Mouse (Mus musculus) neural tube, embryonic 13.5 days (tissue): ENCODE data around the gene Sdk2. TPM values are rescaled to one million over a fixed set of nuclear protein-coding genes. Genes with fewer than 3 reads are reported as not detected.

Experiments used
- ATAC-seq: fragments of 200-750 bp; cut with Nextera tagmentation; 2 replicates; pipeline ENCODE4 v1.8.0; 2017; ENCODE audit warnings: low read depth, mild to moderate bottlenecking, moderate TSS enrichment, moderate library complexity
- H3K27ac ChIP-seq: fragments of 300-500 bp; sonication (generic); replicated peaks from 2 replicates; pipeline ENCODE4 v1.5.1; 2015; ENCODE audit warnings: moderate library complexity, mild to moderate bottlenecking, inconsistent platforms
- H3K27me3 ChIP-seq: fragments of 300-500 bp; sonication (generic); 2 replicates; pipeline ENCODE4 v1.6.1; 2015; ENCODE audit warnings: mild to moderate bottlenecking, inconsistent platforms
- H3K36me3 ChIP-seq: fragments of 300-500 bp; sonication (generic); 2 replicates; pipeline ENCODE4 v1.6.1; 2015; ENCODE audit warnings: mild to moderate bottlenecking, inconsistent platforms
- H3K4me1 ChIP-seq: fragments of 300-500 bp; sonication (generic); replicated peaks from 2 replicates; pipeline ENCODE4 v1.6.1; 2015; ENCODE audit warnings: inconsistent platforms
- H3K4me2 ChIP-seq: fragments of 300-500 bp; sonication (generic); 2 replicates; pipeline ENCODE4 v1.6.1; 2015; ENCODE audit warnings: inconsistent platforms, mild to moderate bottlenecking, moderate library complexity
- H3K4me3 ChIP-seq: fragments of 300-500 bp; sonication (generic); 2 replicates; pipeline ENCODE4 v1.5.1; 2015; ENCODE audit warnings: mild to moderate bottlenecking, inconsistent platforms
- H3K9ac ChIP-seq: fragments of 300-500 bp; sonication (generic); 2 replicates; pipeline ENCODE4 v1.6.1; 2015; ENCODE audit warnings: moderate library complexity, mild to moderate bottlenecking, inconsistent platforms
- H3K9me3 ChIP-seq: fragments of 300-500 bp; sonication (generic); 2 replicates; pipeline ENCODE4 v1.6.1; 2016; ENCODE audit warnings: inconsistent platforms
- WGBS: fragments of 180-500 bp; shearing (Covaris S2); methylation state at CpG from one replicate; pipeline ENCODE4 v1.1.7; 2015; 5-methylcytosine and 5-hydroxymethylcytosine counted together
- polyA plus RNA-seq: library from polyadenylated mRNA; unstranded; fragments of >200 nt; fragmentation: Nextera tagmentation; extraction: Ambion mirVana; gene quantifications from 2 replicates; pipeline ENCODE4 v1.2.1, GENCODE M21; 2015

The Sdk2 gene
- polyA plus RNA-seq, 1 experiment from 2014 or later = 4.7 TPM

DNA sequence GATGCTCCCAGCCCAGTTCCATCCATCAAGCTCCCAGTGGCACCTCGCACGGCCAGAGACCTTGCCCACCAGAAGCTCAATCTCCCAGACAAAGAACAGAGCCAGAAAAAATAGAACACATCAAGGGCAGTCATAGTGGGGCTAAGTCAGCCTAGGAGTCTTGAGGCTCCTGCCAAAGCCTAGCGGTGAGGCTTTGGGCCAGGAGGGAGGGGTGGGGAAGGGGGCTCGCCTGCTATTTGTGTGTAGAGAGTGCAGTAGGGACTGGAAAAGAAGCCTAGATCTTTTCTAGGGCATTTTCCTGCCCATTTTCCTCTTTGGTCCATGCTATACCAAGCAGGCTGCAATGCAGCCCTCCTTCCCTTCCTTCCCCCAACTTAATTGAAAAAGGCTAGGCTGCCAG lies 76.8 kb downstream of the Sdk2 start:
- Histone ChIP-seq H3K4me2 (peak overlapping the region; percentile 41), H3K36me3 (no peaks in the 10 kb centered on the region), H3K4me3 (peak overlapping the region; percentile 23), H3K4me1 (peaks cover 81% of the 10 kb centered on the region), H3K27me3 (no peaks in the 10 kb centered on the region), H3K9ac (peak overlapping the region; percentile 56), H3K9me3 (no peaks in the 10 kb centered on the region), H3K27ac (peak overlapping the region; percentile 83)
- 0 out of 2 replicates have a peak, but pooled peaks have one; percentile 5 for ATAC-seq
- WGBS = 21% methylated on average over 4 of the region's 4 CpGs

DNA sequence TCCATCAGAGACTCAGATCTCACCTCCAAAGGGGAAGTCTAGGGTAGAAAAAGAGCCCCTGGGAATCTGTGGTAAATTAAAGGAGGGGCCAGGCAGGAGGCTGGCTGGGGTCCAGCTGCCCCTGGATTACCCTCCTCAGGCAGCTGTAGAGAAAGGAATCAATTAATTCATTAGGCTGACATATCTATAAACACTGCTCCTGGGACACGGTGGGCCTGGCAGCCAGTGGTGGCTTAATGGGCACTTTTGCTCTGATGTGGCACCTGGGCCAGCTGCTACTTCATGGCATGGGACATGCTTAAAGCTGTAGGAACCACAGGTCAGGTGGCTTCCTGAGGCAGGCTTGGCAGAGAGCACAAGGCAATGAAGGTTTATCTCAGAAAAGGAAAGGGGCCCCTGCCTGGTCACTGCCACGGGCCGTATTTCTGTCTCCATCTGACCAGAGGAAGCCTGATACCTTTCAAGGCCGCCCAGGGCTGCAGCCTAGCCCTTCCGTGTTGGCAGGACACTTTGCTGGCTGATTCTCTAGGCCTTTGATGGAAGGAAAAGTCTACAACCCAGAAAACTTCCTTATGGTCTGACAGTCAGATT lies 80.9 kb downstream of the Sdk2 start:
- ATAC-seq = peak; percentile 15; the same call in 1 of the 2 replicates
- Histone ChIP-seq H3K4me3 (no peak overlapping the region), H3K4me1 (peaks cover 83% of the 10 kb centered on the region), H3K27me3 (no peaks in the 10 kb centered on the region), H3K9ac (0 out of 2 replicates have a peak overlapping the region, but pooled peaks have one; percentile 39), H3K36me3 (no peaks in the 10 kb centered on the region), H3K27ac (peak overlapping the region; percentile 74), H3K9me3 (no peaks in the 10 kb centered on the region), H3K4me2 (no peak overlapping the region)
- 33% methylated on average over 5 of the region's 5 CpGs for WGBS

DNA sequence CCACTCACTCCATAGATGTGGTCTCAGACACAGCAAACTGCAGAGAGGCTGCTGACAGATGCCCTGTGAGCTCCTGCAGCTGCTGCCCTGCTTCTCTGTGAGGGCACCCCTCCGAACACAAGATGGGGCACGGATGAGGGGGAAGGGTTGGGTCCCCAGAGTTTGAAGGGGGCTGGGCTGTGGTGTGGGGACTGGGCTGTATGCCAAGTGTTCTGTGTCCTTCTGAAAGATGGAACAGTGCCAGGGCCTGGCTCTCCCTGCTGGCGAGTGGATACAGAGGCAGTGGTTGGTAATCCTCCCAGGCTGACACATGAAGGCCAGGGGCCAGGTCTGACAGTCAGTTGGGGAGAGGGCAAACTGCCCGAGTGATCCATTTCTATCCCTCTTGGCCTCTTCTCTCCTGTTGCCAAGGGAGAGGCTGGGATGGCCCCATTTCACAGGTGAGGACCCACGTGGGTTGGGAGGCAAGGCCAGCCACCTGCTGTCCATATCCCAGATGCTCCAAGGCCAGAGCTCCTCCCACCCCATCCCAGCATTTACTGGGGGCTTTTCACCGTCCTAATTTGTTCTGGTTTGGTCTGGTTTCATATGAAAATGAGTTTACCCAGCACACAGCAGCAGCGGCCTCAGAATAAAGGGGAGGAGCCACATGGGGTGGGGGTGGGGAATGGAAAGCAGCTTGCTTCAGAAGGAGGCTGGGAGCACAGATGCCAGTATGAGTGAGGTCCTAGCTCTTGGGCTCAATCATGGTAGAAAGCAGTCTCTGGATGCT lies 84.9 kb downstream of the Sdk2 start:
- Histone ChIP-seq H3K36me3 (no peaks in the 10 kb centered on the region), H3K9ac (peak overlapping the region; percentile 26; the same call in 1 of the 2 replicates), H3K27ac (peak overlapping the region; percentile 87), H3K4me1 (peaks cover 63% of the 10 kb centered on the region), H3K9me3 (no peaks in the 10 kb centered on the region), H3K27me3 (no peaks in the 10 kb centered on the region), H3K4me2 (0 out of 2 replicates have a peak overlapping the region, but pooled peaks have one; percentile 1), H3K4me3 (no peak overlapping the region)
- ATAC-seq = peak; percentile 82
- 8% methylated on average over 7 of the region's 7 CpGs for WGBS

DNA sequence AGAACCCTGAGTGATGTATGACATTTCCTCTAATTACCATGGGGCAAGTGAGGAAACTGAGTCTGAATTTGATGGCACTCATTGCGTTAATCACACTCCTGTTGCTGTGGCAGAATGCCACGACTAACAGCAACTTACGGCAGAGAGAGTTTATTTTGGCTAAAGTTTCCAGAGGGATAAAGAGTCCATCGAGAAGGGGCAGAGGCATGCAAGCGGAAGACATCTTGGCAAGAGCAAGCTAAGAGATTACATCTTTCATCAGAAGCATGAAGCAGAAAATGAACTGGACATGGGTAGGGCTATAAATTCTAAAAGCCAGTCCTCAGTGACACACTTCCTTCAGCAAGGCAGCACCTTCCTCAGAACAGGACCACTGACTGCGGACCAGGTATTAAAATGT lies 85.8 kb downstream of the Sdk2 start:
- Histone ChIP-seq H3K9me3 (no peaks in the 10 kb centered on the region), H3K9ac (0 out of 2 replicates have a peak overlapping the region, but pooled peaks have one; percentile 26), H3K4me1 (peaks cover 60% of the 10 kb centered on the region), H3K27me3 (no peaks in the 10 kb centered on the region), H3K36me3 (no peaks in the 10 kb centered on the region), H3K4me3 (no peak overlapping the region), H3K27ac (peak overlapping the region; percentile 87), H3K4me2 (no peak overlapping the region)
- no peak for ATAC-seq
- 51% methylated on average over 6 of the region's 6 CpGs for WGBS

DNA sequence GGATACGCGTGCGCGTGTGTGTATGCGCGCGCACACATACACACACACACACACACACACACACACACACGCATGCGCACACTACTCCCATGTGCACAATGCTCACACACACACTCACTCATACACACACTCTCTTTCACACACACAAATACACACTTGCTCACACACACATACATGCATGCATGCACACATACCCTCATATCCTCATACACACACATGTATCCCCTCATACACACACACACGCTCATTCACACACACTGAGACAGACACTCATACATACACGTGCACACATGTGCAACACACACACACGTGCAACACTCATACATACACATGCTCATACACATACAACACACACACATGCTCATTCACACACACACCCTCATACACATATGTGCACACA lies 88.5 kb downstream of the Sdk2 start:
- H3K4me2 ChIP-seq = no peak overlapping the region
- H3K27ac ChIP-seq = no peak overlapping the region
- no peaks in the 10 kb centered on the region for H3K36me3 ChIP-seq
- no peak overlapping the region for H3K9ac ChIP-seq
- peaks cover 62% of the 10 kb centered on the region for H3K4me1 ChIP-seq
- H3K4me3 ChIP-seq = no peak overlapping the region
- 0 out of 2 replicates have a peak, but pooled peaks cover 2% of the 10 kb centered on the region for H3K9me3 ChIP-seq
- no peaks in the 10 kb centered on the region for H3K27me3 ChIP-seq
- no peak for ATAC-seq
- WGBS = 98% methylated on average over 12 of the region's 12 CpGs

DNA sequence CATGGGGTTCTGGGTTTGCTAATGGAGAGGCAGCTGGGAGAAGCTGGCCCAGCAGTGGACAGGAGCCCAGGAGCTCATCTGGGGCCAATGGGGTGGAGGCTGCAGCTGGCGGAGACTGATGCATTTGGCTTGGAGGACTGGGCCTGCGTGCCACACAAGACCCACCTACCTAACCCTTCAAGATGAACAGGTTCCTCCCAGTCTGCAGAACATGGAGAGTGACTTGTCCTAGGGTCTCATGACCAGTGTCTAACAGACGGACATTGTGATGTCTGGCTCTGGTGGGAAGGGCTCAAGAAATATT lies 91.2 kb downstream of the Sdk2 start:
- 67% methylated on average over 3 of the region's 3 CpGs for WGBS
- Histone ChIP-seq H3K4me2 (no peak overlapping the region), H3K27me3 (no peaks in the 10 kb centered on the region), H3K9me3 (0 out of 2 replicates have a peak, but pooled peaks cover 2% of the 10 kb centered on the region), H3K4me1 (peaks cover 64% of the 10 kb centered on the region), H3K27ac (peak overlapping the region; percentile 24; the same call in 1 of the 2 replicates), H3K9ac (no peak overlapping the region), H3K36me3 (no peaks in the 10 kb centered on the region), H3K4me3 (no peak overlapping the region)
- ATAC-seq = no peak

DNA sequence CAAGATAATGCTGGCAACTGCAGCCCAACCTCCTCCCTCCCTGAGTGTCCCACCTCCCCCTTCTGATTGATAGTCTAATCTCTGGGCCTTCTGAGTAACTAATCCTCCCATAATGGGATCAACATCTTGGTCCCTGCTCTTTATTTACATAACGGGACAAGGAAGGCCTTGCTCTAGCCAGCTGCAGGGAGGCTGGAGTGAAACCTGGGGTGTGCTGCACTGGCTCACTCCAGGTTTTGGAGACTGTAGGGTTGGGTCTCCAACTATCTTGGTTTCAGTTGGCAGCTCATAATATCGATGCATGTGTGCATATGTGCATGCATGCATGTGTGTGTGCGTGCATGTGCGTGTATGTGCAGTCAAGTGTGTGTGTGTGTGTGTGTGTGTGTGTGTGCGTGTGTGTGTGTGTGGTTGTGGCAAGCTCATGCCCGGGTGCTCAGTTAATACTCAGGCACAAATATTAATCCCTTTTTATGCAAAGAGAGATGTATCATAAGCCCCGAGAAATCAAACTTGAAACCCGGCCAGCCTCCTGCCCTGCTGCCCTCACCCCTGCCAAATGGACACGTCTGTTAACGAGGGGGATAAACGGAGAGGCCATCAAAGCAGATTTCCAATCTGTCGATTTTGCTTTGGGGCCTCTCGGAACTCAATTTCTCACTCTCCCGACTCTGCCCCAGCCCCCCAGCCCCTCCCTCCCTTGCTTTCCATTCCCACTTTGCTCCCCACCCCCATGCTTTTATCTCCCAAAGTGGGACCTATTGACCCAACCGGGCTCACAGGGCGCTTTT lies 91.8 kb downstream of the Sdk2 start:
- H3K9ac ChIP-seq = no peak overlapping the region
- peaks cover 69% of the 10 kb centered on the region for H3K4me1 ChIP-seq
- no peak overlapping the region for H3K4me3 ChIP-seq
- peak overlapping the region; percentile 24 for H3K27ac ChIP-seq
- ATAC-seq = no peak
- 0 out of 2 replicates have a peak, but pooled peaks cover 2% of the 10 kb centered on the region for H3K9me3 ChIP-seq
- WGBS = 48% methylated on average over 16 of the region's 16 CpGs
- no peaks in the 10 kb centered on the region for H3K27me3 ChIP-seq
- no peaks in the 10 kb centered on the region for H3K36me3 ChIP-seq
- H3K4me2 ChIP-seq = no peak overlapping the region

DNA sequence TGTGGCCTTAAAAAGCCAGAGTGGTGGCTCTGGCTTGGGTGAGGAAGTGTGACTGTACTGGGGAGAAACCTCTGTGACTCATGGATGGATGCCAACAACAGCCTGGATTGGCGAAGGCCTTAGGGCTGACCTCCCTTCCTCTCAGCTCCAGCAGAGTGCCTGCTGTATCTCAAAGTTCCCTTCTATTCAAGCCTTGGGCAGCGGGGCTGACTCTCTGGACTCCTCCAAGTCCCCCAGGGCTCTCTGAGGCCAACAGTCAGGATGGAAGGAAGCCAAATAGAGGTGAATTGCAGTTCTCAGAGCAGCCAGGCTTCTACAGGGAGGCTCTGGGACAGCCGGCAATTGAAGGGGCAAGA lies 94.4 kb downstream of the Sdk2 start:
- no peaks in the 10 kb centered on the region for H3K27me3 ChIP-seq
- H3K36me3 ChIP-seq = 0 out of 2 replicates have a peak, but pooled peaks cover 3% of the 10 kb centered on the region
- no peak overlapping the region for H3K4me3 ChIP-seq
- H3K27ac ChIP-seq = peak overlapping the region; percentile 68
- H3K4me2 ChIP-seq = no peak overlapping the region
- H3K4me1 ChIP-seq = peaks cover 62% of the 10 kb centered on the region
- H3K9ac ChIP-seq = no peak overlapping the region; the same call in 1 of the 2 replicates
- ATAC-seq = peak; percentile 10; the same call in 1 of the 2 replicates
- 55% methylated on average over 3 of the region's 3 CpGs for WGBS
- peaks cover 19% of the 10 kb centered on the region for H3K9me3 ChIP-seq

DNA sequence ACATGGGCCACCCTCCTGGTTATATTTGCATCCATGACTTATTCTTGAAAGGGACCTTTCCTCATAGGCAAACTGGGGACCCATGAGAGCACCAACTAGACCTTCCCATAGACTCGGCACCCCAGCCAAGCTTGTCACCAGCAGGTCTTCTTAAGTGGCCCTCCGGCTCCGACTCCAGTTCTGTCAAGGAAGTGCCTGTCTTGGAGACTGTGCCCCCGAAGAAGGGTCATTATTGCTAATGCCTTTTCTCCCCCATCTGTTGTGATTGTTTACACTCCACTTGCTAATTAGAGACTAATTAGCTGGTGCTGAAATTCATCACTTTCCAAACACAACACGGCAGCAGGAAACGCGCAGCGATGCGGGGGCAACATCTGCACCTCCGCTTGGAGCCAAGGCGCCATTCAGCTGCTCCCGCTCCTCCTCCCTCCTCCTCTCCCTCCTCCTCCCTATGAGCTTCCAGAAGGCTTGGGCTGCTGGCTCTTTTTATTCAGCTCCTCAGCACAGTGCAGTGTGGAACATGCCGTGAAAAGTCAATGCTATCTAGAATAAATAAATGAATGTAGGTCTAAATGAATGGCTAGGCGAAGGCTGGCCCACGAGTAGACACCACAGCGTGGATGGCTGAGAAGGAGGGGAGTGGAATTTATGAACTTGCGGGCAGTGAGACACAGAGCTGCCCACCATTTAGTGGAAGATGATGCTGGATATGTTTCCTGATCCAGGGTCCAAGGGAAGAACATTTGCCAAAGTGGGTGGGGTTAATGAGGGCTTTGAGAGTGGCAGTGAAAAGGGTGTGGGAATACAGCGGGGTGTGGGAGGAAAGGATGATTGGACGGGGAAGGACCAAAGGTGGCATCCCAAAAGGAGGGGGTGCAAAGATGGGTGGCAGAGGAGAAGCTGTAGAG lies 95.0 kb downstream of the Sdk2 start:
- 59% methylated on average over 19 of the region's 19 CpGs for WGBS
- peak; percentile 81 for ATAC-seq
- Histone ChIP-seq H3K36me3 (0 out of 2 replicates have a peak, but pooled peaks cover 3% of the 10 kb centered on the region), H3K4me1 (peaks cover 57% of the 10 kb centered on the region), H3K4me3 (no peak overlapping the region), H3K9ac (no peak overlapping the region), H3K27ac (peak overlapping the region; percentile 68), H3K9me3 (peaks cover 25% of the 10 kb centered on the region), H3K27me3 (no peaks in the 10 kb centered on the region), H3K4me2 (no peak overlapping the region)

DNA sequence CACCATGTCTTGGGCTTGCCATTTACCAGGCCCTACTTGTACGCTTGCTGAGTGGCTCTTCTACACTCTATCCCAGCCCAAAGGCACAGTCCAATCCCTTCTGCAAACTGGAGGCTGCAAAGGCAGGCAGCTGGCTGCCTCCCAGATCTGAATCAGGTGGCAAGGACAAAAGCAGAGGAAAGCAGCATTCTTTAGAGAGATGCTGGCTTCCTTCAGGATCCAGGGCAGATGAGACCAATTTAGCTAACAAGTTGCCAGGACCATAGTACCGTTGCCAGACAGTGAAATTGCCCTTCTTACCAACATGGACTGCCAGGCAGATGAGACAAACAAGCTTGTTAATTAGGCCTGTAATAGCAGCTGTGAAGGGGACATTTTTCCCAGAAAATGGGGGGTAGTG lies 96.8 kb downstream of the Sdk2 start:
- no peak for ATAC-seq

DNA sequence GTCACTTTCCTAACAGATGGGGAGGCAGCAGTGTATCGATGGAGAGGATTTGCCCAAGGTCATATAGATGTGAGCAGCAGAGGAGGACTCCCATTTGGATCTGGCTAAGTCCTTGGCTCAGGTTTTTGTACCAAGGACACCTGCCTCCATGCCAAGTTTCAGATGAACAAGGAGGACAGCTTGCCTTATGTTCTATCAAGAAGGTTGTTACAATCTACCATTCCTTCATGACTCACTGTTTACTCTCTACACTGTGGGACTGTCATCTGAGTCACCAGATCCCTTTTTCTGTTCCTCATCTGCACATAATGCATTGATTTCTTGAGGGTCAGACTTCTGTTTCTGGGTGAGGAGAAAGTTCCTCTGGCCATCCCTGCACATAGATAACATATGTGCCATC lies 101.6 kb downstream of the Sdk2 start:
- Histone ChIP-seq H3K27ac (no peak overlapping the region), H3K4me3 (no peak overlapping the region), H3K9me3 (peaks cover 55% of the 10 kb centered on the region), H3K9ac (no peak overlapping the region), H3K36me3 (0 out of 2 replicates have a peak, but pooled peaks cover 14% of the 10 kb centered on the region), H3K4me2 (no peak overlapping the region), H3K27me3 (no peaks in the 10 kb centered on the region), H3K4me1 (peaks cover 14% of the 10 kb centered on the region; the same call in 1 of the 2 replicates)
- ATAC-seq = no peak
- 92% methylated on average over 1 of the region's 1 CpGs for WGBS

More for the DNA sequence above, 96.8 kb downstream of the Sdk2 start:
- Histone ChIP-seq H3K4me2 (no peak overlapping the region), H3K27ac (no peak overlapping the region), H3K9ac (no peak overlapping the region), H3K4me3 (no peak overlapping the region), H3K4me1 (peaks cover 42% of the 10 kb centered on the region), H3K36me3 (0 out of 2 replicates have a peak, but pooled peaks cover 14% of the 10 kb centered on the region), H3K27me3 (no peaks in the 10 kb centered on the region), H3K9me3 (peaks cover 43% of the 10 kb centered on the region)
- WGBS = 68% methylated on average over 2 of the region's 2 CpGs
